Mouse (Mus musculus): ENCODE results near the gene Slc25a27.
A peak's percentile ranks its signal among the peaks of the same experiment; 100 is the strongest.

Gene Slc25a27

DNA sequence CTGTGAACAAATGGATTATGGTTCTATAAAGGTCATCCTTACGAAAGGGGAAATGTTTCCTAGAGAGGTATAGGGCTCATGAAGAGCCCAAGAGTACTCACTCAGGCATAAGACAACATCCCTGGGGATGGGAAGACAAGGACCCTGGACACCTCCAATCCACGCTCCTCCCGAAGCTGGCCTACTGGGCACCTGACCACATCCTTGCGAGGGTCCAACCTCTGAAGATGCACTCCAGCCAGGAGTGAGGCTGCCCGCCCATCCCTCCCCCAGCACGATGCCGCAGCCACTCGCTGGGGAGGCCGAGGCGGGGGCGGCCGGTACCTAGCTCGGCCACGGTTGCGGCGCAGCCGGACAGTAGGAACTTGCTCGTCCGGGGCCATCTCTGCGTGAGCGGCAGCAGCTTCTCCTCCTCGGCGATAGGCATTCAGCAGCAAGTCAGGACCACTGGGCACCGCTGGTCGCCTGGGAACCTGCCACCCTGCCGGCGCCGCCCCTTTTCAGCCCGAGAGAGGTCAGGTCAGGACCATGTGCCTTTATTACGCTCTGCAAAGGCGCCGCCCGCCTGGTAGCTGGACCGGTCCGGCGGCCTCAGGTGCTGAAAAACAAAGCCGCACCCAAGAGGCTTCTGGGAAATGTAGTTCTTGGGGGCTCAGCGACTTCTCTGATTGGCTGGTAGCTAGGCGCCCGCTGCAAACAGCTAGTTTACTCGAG lies at the start of gene Slc25a27:
TSS of gene Slc25a27 (minus strand) at position 639 of the 714 bp plus-strand sequence.
- peak; percentile 91 to 95 for DNase-seq (ENCODE audit: low spot score in 2 of 2)

DNA sequence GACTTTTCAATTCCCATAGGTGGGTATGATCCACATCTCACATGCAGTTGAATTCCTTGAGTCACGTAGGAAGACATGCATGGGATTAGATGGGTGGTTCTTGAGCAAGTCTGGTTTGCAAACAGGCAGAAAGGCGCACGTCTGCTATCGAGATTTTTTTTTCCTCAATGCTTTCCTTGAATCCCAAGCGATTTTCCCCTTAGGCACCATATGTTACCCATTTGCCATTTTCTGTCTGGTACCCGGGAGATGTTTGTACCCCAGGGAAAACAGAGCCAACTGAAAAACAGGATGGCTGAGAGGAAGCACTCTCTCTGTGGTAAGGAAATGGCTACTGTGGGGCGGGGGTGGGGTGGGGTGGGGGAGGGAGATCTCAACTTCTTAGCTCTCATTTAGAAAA lies 49.6 kb upstream of the Slc25a27 start:
- DNase-seq (ENCODE audit: low spot score in 2 of 2): no peak

DNA sequence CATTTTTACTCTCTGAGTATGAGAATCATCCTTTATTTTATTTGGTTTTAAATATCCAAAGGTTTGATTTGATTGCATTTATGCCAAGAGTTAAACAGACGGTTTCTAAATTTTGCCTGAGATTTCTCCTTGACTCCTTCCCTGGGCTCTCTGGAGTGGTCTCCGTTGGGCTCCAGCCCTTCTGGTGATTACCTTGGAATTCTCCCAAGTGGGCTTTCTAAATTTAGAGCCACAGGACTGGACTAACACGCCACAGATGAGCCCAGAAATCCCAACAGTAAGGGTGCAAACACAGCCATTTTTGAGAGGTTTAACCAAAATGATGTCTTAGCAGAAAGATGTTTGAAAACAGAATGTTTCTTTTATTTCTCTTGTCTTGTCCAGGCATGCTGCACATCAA lies 47.2 kb upstream of the Slc25a27 start:
- DNase-seq (ENCODE audit: low spot score in 2 of 2): peak in 1 of 2 experiments; percentile 32

DNA sequence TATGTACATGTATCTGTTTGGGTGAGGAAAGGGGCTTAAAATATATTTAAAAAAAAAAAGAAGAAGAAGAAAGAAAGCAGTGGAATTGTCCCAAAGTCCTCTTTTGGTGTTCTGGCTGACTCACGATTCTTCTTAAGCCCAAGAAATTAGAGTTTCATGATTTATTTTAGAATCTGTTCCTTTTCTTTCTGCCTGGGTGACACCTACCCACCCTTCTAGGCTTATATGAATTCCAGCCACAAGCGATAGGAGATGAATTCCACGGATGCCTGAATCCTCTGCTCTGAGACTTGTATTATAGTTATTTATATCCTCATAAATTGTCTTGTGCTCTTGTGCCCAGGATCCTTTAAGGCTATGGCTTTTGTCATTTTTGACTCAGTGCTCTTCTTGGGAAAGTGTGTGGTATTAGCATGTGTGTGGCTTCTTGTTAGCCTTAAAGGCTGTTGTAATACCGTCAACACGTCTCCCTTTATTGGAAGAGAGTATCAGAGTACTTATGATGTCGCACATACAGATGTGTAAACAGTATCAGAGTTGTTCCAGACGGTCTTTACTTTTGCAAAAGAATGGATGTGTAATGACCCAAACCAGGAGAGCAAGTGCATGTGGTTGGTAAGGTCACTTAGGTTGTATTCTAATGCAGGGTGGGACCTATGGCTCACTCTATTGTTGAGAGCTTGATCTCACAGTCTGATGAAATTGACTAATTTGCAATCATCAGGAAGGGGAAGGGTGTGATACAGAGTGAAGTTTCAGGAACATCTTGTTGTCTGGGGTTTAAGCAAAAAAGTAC lies 44.7 kb upstream of the Slc25a27 start:
- DNase-seq (ENCODE audit: low spot score in 2 of 2): no peak

DNA sequence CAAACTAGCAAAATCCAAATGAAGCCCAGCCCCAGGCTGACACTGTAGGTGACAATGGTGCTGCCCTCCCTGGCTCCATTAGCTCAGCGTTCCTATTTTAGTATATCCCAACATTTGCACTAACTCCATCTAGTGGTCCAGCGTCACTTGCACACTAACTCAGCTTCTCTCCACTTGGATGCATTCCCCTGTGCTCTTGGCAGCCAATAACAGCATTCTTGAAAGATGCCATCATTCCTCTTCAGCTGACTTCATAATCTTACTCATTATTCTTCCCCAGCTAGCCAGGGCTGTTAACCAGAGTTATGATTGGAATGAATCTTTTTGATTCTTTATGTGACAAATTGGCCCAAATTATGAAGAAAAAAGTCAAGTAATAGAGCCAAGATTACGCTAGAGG lies 40.2 kb upstream of the Slc25a27 start:
- no peak for DNase-seq (ENCODE audit: low spot score in 2 of 2)

DNA sequence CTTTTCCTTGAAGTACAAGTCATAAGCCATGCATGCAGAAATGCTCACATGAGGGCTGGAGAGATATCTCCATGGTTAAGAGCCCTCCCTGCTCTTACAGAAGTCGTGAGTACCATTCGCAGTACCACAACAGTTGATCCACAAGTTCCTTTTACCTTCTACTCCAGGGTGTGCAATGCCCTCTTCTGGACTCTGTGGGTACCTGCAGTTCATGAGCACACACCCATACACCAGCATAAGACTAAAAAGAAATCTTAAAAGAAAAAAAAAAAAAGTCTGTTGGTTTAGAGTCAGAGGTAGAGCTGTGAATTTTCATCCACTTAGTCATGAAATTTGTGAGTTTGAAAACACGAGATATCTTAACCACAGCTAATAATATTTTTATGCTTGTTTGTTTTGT lies 39.7 kb upstream of the Slc25a27 start:
- no peak for DNase-seq (ENCODE audit: low spot score in 2 of 2)

DNA sequence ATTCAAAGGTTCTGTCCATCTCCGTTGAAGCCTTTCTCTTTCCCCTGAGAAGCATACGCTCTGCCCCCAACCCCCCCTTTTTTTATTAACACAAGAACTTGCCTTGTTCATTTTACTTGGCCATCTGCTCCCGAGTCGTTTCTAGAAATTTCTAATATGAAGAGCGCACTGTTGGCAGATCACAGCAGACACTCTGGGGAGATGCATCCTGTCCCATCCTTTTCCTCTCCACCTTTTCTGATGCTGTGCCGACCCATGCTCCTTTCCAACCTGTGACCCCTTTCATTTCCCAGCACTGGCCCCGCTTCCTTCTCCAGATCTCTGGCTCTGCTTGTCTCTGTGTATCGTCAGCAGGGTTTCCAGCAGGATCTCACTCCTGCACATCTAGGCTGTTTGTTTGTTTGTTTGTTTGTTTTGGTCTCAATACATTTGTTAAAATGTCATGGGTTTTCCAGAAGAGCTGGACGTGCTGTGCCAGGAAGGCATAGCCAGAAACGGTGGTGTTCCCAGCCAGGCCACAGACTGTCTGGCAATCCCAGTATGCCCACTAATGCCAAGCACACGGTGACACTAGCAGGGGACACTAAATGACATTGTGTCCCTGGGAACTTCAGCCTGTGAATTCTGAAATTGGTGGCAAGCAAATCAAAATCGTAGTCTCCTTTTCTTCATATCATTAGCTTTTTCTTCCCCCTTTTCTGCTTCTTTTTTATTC lies 37.4 kb upstream of the Slc25a27 start:
- no peak for DNase-seq (ENCODE audit: low spot score in 2 of 2)

DNA sequence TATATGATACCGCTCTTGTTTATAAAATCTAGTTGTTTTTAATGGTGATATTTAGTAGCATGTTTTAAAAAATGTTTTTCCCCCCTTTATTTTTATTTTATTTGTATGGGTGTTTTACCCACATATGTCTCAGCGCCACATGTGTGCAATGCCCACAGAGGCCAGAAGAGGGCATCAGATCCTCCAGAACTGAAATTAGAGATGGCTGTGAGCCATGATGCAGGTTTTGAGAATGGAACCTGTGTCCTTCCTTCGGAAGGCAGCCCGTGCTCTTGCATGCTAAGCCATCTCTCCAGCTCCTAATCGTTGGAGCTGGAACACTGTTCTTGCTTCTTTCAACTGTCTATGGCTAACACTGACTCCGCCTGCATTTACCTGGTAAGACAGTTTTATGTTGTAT lies 34.0 kb upstream of the Slc25a27 start:
- DNase-seq (ENCODE audit: low spot score in 2 of 2): peak; percentile 61 to 69

DNA sequence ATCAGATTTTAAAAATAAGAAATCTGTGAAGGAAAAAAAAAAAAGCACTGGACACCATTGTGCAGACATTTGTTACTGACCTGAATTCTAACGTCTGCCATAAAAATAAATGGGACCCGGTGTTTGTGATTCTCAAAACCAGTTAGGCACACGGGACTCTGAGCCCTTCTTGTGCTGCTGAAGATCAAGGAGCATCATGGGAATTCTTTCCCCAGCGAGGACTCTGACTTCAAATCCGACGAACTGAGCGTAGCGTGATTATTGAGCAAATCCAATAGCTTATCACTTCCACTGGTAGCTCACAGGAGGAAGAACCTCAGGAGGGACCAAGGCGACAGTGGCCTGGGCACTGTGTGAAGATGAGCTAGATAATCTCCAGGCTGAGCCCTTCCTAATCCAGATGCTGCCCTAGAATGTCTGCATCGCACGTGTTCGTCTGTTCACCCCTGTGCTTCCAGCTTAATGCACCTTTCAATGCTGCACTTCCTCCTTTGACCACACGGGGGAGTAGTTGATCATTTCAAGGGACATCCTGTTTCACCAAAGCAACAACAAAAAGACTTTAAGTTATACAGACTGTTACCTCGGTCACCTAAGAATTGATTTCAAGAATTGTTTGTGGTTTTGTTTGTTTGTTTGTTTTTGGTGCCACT lies 32.1 kb upstream of the Slc25a27 start:
- peak; percentile 73 to 87 for DNase-seq (ENCODE audit: low spot score in 2 of 2)

DNA sequence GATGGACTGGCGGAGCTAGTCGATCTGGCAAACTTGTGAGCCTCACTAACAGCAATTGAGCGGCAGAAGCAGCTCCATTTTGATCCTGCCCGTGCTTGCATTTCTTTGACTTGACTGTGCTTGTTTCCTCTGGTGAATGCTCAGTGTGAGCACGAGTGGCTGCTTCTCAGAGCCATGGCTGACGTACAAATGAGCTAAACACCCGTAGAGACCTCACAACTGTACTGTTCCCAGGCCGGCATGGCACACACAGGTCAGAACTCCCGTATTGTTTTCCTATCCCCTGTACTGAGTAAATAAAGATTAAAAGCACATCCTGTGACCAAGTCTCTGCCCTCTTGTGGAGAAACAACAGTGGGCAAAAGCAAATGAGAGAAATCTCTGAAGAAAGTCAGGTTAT lies 22.6 kb upstream of the Slc25a27 start:
- DNase-seq (ENCODE audit: low spot score in 2 of 2): no peak

DNA sequence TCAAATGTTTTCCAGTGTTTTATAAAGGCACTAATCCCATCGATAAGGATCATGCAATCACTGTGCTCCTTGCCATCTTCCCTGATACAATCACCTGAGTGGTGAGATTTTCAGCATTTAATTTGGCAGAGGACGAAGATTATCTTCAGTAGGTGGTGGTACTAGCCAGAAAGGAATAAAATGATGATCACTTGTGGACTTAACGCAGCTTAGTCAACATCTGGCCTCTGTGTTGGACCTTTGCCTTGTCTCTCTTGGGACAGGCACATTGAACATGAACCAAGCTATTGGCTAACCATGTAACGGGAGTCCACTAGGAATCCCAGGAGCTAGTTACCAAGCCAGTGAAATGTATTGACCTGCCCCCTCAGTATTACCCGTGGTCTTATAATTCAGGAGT lies 17.6 kb upstream of the Slc25a27 start:
- no peak for DNase-seq (ENCODE audit: low spot score in 2 of 2)

DNA sequence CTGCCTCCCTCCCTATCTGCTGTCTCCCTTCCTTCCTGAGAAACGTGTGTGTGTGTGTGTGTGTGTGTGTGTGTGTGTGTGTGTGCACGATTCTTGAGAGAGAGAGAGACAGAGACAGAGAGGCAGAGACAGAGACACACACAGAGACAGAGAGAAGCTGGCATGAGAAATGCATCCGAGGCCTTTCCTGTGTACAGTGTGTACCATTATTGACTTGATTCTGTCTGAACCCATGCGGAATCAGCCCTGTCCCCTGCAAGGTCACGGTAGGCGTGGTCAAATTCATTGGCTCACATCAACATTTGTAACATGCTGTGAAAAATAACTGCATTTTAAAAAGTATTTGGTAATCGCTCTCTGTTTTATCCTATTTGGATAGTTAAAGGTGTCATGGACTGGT lies 17.1 kb upstream of the Slc25a27 start:
- no peak for DNase-seq (ENCODE audit: low spot score in 2 of 2)

DNA sequence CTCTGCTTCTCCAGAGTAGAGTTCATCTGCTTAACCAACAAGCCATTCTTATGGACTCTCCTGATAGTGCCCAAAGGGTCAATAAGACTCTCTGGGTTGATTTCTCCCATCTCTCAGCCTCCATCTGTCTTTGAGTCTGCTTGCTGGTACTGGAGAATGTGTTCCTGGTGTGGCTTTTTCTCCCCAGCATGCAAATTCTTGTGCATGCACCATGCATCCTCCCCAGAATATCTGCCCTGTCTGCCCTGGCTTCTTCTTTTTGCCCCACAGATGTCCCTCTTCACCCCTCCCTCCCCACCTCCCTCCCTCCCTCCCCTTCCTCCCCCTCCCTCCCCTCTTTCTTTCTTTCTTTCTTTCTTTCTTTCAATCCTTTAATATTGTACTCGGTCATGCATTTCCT lies 10.3 kb upstream of the Slc25a27 start:
- DNase-seq (ENCODE audit: low spot score in 2 of 2): no peak

DNA sequence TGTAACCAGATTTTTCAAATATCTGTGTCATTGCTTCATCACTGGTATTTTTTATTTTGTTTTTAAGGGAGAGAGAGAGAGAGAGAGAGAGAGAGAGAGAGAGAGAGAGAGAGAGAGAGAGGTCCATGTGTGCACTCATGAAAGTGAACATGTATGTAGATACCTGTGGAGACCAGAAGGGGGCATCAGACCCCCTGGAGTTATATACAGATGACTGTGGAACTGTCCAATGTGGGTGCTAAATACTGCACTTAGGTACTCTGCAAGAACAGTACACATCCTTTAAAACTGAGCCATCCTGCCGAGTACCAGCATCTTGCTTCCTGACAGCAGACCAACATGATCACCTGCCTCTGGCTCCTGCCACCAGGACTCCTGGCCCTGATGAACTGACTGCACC lies 9.2 kb upstream of the Slc25a27 start:
- no peak for DNase-seq (ENCODE audit: low spot score in 2 of 2)

DNA sequence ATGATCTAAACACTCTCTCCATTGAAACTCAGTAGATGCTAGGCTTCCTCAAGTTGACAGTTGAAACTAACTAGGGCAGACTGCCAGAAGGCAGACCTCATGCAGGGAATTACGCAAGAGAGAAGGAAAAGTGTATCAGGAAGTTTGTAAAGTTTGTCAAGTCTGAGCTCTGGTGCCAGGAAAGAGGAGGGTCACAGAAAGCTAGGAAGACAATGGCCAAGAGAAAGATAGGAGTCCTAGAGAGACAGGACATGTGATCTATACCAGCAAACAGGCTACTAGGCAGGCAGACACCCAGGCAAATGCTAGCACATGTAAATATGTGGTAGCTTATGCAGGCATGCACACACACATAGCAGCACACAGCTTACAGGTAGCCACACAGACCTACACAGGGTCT lies 8.2 kb upstream of the Slc25a27 start:
- no peak for DNase-seq (ENCODE audit: low spot score in 2 of 2)

DNA sequence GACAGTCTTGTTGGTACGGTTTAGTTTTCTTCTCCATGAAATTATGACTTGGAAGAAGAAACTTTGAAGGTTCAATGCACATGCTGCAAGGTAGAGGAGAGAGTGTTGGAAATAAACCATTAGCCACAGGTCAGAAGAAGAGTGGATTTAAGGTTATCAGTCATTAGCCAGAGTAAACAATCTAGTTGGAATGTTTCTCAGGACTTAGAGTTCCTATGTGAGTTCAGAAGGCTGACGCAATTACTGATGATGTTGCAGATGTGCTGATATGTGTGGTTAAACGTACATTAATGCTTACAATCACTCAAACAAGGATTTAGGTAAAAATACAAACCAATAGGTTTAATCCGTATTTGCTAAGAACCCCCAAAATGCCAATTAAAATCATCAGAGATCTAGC lies 4.9 kb upstream of the Slc25a27 start:
- no peak for DNase-seq (ENCODE audit: low spot score in 2 of 2)

DNA sequence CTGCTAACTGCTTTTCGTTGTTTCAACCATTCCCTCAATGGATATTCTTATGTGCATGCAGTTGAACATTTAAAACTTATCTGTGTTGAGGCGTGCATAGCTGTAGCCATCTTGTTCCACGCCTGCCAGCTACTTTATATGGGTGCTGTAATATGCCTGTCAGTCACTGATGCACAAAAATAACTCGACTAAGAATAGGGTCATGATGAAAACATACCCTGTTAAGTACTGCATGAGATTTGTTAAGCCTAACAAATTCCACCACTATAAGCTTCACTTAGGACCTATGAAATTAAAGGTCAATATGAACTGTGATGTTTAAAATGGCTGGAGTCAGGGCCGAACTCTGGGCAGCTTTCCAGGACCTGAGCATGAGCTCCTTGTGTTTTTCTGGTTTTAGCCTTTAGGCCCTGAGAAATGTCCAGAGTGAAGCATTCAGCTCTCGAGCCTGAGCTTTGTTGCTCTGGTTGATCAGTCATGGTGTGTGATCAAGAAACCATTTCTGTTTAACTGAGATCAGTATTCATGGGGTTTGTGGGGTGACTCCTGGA lies 2.2 kb upstream of the Slc25a27 start:
- DNase-seq (ENCODE audit: low spot score in 2 of 2): no peak

DNA sequence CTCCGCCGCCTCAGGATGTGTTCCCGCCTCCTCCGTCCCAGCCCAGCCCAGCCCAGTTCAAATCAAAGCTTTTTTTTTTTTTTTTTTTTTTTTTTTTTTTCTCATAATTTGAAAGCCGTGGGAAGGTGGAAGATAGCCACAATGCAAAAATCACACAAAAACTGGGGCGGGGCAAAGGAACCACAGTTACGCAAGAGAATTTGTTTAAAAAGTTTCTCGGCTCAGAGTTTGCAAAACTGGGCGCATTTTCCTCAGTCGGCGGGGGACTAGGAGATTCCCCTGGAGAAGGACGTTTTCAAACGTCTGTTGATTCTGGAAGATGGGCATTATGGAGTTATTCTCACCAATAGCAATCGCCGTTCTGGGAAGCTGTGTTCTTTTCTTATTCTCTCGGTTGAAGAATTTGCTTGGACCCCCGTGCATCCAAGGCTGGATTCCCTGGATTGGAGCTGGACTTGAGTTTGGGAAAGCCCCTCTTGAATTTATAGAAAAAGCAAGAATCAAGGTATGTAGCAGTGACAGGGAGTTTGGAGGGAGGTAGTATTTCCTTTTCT lies 353 bp upstream of the Slc25a27 start, which contains the start of gene Cyp39a1:
TSS of gene Cyp39a1 (plus strand) at position 136 of the 554 bp plus-strand sequence.
- DNase-seq (ENCODE audit: low spot score in 2 of 2): no peak

DNA sequence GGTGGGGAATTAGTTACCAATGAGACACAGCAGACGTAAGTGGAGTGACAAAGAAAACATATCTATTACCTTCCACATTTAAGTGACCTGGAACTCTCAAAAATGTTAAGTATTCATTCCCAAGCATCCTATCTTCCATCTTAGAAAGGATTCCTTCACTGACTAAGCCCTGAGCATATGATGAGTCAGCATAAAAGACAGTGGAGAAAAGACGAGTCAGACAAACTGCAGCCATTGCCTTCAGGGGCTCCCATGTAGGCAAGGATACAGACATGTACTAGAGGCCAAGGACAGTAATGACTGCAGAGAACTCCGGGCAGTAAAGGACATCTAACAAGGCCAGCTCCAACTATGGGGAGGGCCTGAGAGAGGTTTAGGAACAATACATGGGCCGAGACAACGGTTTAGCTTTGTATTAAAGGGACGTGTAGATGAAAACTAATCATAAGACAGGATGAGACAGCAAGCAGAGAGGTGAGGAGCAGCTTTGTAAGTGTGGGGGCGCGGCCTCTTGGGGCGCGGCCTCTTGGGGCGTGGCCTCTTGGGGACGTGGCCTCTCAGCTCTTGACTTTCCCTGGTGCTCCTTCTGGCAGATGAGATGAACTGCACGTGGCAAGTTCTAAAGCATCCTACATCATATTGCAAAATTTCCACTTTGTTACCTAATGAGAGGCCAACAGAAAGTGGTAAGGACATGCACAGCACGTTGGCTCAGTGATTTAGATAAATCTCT lies 15.5 kb downstream of the Slc25a27 start:
- no peak for DNase-seq (ENCODE audit: low spot score in 2 of 2)

DNA sequence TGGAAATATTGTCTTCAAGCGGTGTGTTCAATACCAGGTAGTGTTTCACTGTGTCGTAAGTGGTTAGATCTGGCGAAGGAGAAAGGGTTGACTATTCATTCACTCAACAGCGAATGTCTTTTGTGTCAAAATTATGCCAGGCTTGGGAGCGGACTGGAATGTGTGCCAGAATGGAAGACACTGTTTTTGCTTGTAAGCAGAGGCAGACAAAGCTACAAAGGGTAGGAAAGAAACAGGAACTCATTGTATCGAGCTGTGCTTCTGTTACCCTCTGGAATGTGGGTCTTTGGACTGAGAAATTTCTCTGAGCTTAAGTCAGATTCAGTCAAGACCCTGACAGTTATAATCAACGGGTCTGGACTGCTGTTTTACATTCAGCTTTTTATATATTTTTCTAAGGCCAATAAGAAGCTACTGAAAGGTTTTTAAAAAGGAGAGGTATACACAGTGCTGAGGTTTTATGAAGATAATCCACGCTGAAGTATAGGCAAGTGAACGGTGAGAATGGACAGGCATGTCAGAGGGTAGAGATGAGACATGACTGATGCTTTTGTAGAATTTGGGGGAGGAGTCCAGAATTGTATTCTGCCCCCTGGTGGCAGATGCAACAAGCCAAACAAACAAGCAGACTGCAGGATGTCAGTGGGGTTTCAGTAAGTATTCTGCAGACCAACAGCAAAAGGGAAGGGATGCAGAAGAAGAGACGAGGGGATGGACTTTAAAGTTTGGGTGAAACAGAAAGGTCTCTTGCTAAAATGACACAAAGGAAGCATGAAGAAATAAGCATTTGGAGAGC lies 17.2 kb downstream of the Slc25a27 start:
- DNase-seq (ENCODE audit: low spot score in 2 of 2): no peak
